Mouse (Mus musculus) thymus, adult 18-20 months (tissue): ENCODE results near the gene Gm10153.
"Not testable (repeated sequence)": the region's sequence is repeated elsewhere in the genome, so short reads cannot be mapped to it uniquely, and the experiment has no call there.

Experiments
- DNase-seq, 2 experiments: peaks; one replicate each; pipeline ENCODE4 v3.0.0; 2022; ENCODE audit warnings: mixed read lengths in 2 of 2

Gm10153 gene

DNA sequence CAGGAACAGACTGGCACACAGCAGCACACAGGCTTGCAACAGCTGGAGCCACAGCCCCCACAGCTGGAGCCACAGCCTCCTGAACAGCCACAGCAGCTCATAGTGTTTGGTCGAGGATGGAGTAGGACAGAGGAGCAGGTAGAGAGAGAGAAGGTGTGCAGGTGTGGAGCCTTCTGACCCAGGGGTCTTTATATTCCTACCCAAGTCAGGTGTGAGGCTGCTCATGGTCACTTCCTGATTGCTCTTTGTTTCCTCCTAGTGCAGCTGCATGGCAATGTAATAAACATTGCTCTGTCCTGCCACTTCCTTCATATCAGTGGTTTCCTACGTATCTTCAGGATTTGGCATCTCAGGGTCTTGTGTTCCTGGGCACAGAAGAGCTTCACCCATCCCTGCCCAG is at the start of gene Gm10153:
Gene Gm10153, minus strand, starts transcription at position 101 of the 400 bp plus-strand sequence.
- no peak for DNase-seq

GRCm38 (mm10) chr7:142231540-142231939 is 41.4 kb upstream of the Gm10153 start:
- no peak for DNase-seq

GRCm38 (mm10) chr7:142229871-142230270 is 39.7 kb upstream of the Gm10153 start, which contains the start of gene Krtap5-5:
Krtap5-5 (minus strand) TSS chr7:142229971.
- DNase-seq = not testable (repeated sequence)

- DNase-seq = no peak
Observed at GRCm38 (mm10) chr7:142224518-142224917, 34.3 kb upstream of the Gm10153 start.

- DNase-seq = not testable (repeated sequence)
Observed at GRCm38 (mm10) chr7:142212136-142212535, 21.9 kb upstream of the Gm10153 start.

DNA sequence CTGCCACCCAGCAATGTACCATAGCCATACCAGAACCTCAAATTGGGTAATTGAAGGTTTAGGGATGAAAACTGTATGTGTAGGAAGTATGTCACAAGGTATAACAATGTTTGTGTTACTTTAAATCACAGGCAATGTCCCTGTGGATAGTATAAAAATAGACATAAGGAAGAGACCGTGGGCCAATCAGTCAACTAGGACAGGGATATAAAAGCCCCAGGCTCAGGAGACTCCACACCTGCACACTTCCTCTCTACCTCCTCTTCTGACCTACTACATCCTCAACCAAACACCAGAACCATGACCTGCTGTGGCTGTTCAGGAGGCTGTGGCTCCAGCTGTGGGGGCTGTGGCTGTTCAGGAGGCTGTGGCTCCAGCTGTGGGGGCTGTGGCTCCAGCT is 21.4 kb upstream of the Gm10153 start, which contains the start of gene Gm7579:
Gene Gm7579, plus strand, starts transcription at position 301 of the 400 bp plus-strand sequence.
- no peak for DNase-seq

- not testable (repeated sequence) for DNase-seq
Observed at GRCm38 (mm10) chr7:142206891-142207290, 16.7 kb upstream of the Gm10153 start.

DNA sequence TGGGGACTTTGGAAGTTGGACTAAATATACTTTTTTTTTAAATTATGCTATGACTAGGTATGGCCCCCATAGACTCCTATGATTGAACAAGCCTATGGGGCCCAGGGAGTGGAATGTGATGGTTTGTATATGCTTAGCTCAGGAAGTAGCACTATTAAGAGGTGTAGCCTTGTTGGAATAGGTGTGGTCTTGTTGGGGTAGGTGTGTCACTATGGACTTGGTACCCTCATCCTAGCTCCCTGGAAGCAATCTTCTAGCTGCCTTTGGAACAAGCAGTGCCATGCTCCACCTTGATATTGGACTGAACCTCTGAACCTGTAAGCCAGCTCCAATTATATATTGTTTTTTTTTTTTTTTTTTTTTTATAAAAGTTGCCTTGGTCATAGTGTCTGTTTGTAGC is 15.3 kb upstream of the Gm10153 start:
- no peak for DNase-seq

DNA sequence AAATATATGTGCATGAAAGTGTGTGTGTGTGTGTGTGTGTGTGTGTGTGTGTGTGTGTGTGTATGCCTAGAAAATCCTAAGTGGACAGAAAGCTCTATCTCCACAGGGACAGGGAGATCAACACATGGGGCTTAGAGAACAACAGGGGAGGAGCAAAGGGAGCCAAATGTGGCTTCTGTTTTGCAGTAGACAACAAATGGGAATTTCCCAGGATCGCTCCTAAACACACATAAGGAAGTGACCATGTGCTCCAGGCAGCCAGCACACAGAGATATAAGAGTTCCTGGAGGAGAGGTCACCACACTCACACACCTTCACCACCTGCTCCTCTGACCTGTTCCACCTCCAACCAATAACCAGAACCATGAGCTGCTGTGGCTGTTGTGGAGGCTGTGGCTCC is 10.9 kb upstream of the Gm10153 start, which contains the start of gene Krtap5-3:
Gene Krtap5-3, plus strand, starts transcription at position 301 of the 400 bp plus-strand sequence.
- no peak for DNase-seq

DNA sequence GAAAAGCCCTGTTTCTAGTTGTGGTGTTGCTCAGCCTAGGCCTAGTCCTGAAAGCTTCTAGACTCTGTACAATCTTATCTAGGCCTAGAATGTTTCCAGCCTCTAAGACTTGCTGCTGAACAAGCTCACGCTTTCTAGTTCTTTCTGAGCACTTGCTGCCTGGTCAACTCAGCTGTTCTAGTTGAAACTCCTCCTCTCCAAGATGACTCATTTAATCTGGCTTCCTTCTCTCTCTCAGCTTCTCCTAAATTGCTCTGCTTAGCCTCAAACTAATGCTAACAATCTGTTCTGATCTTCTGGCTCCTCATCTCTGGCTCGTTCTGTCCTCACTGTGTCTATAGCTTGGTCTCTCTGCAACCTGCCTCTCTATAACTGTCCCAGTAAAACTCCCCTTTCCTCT is 8.6 kb upstream of the Gm10153 start:
- DNase-seq = no peak

DNA sequence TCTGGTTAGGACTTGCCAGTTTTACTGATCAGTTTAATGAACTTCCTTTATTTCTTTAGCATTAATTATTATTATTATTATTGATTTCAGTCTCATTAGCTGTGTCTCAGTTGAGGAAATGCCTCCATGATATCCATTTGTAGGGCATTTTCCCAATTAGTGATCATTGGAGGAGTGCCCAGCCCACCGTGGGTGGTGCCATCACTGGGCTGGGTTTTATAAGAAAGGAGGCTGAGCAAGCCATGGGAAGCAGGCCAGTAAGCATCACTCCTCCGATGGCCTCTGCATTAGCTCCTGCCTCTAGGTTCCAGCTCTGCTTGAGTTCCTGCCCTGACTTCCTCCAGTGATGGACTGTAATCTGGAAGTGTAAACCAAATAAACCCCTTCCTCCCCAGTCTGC is 2.0 kb downstream of the Gm10153 start:
- no peak for DNase-seq

DNA sequence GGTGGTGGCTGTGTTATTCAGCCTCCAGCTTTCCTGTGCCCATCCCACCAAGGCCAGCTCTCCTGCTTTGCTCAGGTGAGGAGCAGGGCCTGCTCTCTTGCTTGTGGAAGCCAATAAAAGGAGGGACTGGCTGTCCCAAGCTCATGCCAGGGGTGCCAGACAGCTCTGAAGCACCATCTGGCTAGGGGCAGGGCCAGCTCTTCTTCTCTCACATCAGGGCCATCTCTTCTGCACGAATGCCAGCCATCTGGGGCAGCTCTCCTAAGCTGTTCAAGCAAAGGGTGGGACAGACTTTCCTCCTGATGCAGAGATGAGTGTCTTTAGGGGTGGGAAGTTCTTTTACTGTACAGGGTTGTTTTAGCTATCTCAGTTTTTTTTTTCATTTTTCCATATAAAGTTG is 9.2 kb downstream of the Gm10153 start:
- DNase-seq = no peak

GRCm38 (mm10) chr7:142178685-142179084 is 11.5 kb downstream of the Gm10153 start:
- DNase-seq = no peak

DNA sequence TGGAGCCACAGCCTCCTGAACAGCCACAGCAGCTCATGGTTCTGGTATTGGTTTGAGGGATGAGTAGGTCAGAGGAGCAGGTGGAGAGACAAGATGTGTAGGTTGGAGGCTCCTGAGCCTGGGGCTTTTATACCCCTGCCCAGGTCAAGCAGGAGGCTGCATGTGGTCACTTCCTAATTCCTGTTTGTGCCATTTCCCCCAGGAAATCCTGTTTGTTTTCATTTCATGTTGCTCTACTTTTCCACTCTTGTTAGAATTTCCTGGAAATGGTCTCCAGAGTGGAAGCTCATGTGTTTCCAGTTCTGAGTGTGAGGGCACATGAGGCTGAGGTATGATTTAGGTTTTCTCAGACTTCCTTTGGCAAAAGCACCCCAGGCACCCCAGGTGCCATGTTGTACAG is 14.3 kb downstream of the Gm10153 start, which contains the start of gene Krtap5-2:
Gene Krtap5-2, minus strand, starts transcription at position 101 of the 400 bp plus-strand sequence.
- DNase-seq = not testable (repeated sequence)

DNA sequence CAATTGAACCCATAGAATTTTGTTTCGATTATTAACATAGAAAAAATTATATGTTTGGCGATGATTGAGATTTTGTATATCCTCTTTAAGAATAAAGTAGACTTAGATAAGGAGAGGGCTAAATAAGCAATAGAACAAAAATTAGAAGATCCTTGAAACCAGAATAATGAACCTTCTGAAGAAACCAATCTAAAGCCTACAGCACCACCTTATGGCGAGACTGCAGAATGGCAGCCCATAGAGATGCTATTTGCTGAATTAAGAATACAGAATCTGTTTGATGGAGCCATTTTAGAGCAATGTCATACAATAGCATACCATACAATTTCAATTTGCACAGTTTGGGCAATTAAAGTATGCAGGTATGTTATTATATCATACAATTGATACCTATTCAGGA is 20.4 kb downstream of the Gm10153 start:
- DNase-seq = no peak

DNA sequence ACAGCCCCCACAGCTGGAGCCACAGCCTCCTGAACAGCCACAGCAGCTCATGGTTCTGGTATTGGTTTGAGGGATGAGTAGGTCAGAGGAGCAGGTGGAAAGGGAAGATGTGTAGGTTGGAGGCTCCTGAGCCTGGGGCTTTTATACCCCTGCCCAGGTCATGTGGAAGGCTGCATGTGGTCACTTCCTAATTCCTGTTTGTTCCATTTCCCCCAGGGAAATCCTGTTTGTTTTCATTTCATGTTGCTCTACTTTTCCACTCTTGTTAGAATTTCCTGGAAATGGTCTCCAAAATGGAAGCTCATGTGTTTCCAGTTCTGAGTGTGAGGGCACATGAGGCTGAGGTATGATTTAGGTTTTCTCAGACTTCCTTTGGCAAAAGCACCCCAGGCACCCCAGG is 24.6 kb downstream of the Gm10153 start, which contains the start of gene Gm4553:
Gene Gm4553, minus strand, starts transcription at position 101 of the 400 bp plus-strand sequence.
- DNase-seq = not testable (repeated sequence)

DNA sequence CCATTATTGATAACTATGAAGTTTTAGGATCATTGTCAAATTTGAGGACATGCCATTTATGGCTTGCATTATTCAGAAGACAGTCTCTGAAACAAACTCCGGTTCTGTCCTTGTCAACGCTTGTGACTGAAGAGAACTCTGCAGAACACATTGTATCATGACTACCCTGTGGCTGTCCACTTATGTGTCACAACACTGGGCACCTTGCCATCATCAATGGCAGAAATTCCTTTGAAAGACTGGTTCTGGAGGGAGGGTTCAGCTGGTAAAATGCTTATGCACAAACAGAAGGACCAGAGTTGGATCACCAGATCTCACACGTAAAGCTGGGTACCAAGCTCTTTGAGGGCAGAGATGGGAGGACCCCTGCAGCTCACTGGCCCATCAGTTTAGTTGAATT is 30.8 kb downstream of the Gm10153 start:
- no peak for DNase-seq

GRCm38 (mm10) chr7:142157013-142157412 is 33.2 kb downstream of the Gm10153 start, which contains the start of gene Gm29735:
Gm29735 (minus strand) TSS chr7:142157113.
- DNase-seq = not testable (repeated sequence)

DNA sequence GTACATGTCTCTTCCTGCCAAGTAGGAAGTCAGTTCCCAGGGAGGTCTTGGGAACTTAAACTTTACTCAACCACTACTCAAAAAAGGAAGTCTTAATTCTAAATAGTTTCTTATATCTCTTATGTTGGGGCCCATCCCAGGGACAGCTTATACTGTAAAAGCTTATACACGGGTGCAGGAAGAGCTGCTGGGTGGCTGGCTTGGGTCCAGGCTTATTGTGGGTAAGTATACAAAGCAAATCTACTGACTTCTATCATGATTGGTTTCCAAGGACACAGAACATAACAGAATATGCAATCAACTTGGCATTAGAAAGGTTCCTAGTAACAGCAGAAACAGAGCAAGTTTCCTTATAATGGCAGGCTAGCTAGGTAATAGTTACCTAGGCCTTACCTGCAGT is 34.9 kb downstream of the Gm10153 start:
- DNase-seq = no peak

DNA sequence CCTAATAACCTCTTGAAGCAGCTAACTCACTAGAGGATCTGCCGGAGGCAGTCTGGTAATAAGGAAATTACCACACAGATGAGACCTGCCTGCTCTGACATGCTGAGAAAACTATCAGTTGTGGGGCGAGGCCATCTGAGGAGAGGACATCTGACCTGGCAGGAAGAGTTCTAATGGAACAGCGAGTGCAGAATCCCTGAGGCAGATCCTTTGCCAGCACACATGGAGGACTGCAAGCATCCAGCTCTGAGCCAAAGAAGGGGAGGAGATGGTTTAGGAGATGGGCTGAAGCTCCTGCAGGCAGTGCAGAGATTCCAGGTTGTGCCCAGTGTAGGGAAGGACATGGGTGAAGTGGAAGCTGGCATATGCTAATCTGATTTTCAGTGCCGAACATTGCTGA is 38.0 kb downstream of the Gm10153 start:
- no peak for DNase-seq

GRCm38 (mm10) chr7:142148633-142149032 is 41.6 kb downstream of the Gm10153 start:
- DNase-seq = no peak

- DNase-seq = no peak
Observed at GRCm38 (mm10) chr7:142146033-142146432, 44.2 kb downstream of the Gm10153 start.

DNA sequence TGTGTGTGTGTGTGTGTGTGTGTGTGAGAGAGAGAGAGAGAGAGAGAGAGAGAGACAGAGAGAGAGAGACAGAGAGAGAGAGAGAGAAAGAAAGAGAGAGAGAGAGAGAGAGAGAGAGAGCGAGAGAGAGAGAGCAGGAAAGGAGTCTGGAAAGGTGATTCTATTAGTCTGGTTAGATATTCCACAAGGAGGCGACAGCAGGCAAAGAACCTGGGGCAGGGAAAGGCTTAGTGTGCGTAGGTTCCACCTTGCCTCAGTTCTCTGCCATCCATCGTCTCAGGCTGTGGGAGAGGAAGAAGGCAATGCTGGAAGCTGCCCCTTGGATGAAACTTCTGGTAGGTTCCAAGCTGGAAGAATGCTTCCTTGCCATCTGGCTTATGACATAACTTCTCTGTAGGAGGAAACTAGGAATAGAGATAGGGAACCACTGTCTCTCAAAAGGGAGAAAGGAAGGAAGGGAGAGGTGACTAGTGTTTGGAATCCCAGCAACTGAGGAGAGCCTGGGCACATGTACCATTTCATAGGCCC is 44.7 kb downstream of the Gm10153 start:
- DNase-seq = no peak

GRCm38 (mm10) chr7:142144507-142144906 is 45.7 kb downstream of the Gm10153 start, which contains the start of gene Gm45337:
Gm45337 (minus strand) TSS chr7:142144607.
- DNase-seq = no peak
